Mouse (Mus musculus) olfactory bulb, adult 2 months (tissue): ENCODE measurements around the gene Rps27.

Experiments
- CTCF ChIP-seq: fragments of 200-500 bp; IDR thresholded peaks from 2 replicates; pipeline ENCODE4 v1.5.1; 2012; ENCODE audit warnings: low read depth, mild to moderate bottlenecking, low read length, moderate library complexity; ENCODE audit not compliant: insufficient read depth
- POLR2A ChIP-seq: fragments of 200-500 bp; IDR thresholded peaks from 2 replicates; pipeline ENCODE4 v1.6.1; 2012; ENCODE audit warnings: mild to moderate bottlenecking, low read depth, low read length, moderate library complexity; ENCODE audit not compliant: insufficient read depth

DNA sequence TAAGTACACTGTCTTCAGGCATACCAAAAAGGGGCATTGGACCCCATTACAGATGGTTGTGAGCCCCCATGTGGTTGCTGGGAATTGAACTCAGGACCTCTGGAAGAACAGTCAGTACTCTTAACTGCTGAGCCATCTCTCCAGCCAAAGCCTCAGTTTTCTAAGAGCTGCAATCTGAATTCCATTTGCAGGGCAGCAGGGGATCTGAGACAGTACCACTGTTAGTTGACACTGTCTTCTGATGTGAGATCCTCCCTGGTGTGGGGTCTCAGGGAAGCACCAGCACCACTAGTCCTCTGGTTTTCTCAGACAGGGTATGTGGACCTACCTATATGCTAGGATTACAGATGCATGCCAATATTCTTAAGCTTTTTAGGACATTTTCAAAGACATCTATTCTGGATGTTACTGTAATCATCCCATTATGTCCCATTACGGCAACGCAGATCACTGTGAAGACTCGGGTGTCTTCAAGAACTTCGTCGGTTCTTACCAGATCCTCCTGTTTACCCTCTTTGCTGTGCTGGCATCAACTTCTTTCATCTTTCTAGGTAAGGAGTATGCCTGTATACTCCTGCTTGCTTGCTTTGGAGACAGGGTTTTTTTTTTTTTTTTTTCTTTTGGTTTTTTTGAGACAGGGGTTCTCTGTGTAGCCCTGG, 3.4 kb downstream of the Rps27 start:
- TF ChIP-seq CTCF (no peak), POLR2A (no peak)
